Mouse (Mus musculus) liver, embryonic 11.5 days (tissue): ENCODE measurements around the gene Eml3. TPM values are rescaled to one million over a fixed set of nuclear protein-coding genes. Genes with fewer than 3 reads are reported as not detected.
A peak's percentile ranks its signal among the peaks of the same experiment; 100 is the strongest.

Experiments used
- ATAC-seq: fragments of 200-750 bp; cut with Nextera tagmentation; replicated peaks from 2 replicates; pipeline ENCODE4 v1.8.0; 2017; ENCODE audit warnings: moderate number of reproducible peaks, mild to moderate bottlenecking, moderate TSS enrichment, moderate library complexity; ENCODE audit not compliant: low FRiP score
- DNase-seq: peaks from one replicate; pipeline ENCODE4 v3.0.0-alpha.2; 2017; ENCODE audit warnings: low spot score
- H3K27ac ChIP-seq: fragments of 300-500 bp; sonication (generic); 2 replicates; pipeline ENCODE4 v1.5.1; 2014; ENCODE audit warnings: mild to moderate bottlenecking, low read depth, low read length, control low read depth
- H3K27me3 ChIP-seq: fragments of 300-500 bp; sonication (generic); replicated peaks from 2 replicates; pipeline ENCODE4 v1.6.1; 2014; ENCODE audit warnings: low read length, mixed read lengths; ENCODE audit not compliant: control insufficient read depth, insufficient read depth
- H3K36me3 ChIP-seq: fragments of 300-500 bp; sonication (generic); 2 replicates; pipeline ENCODE4 v1.6.1; 2014; ENCODE audit warnings: mild to moderate bottlenecking, low read length, moderate library complexity, mixed read lengths; ENCODE audit not compliant: control insufficient read depth, insufficient read depth
- H3K4me1 ChIP-seq: fragments of 300-500 bp; sonication (generic); replicated peaks from 2 replicates; pipeline ENCODE4 v1.6.1; 2014; ENCODE audit warnings: low read length, mixed read lengths; ENCODE audit not compliant: control insufficient read depth, insufficient read depth
- H3K4me2 ChIP-seq: fragments of 300-500 bp; sonication (generic); 2 replicates; pipeline ENCODE4 v1.6.1; 2014; ENCODE audit warnings: mild to moderate bottlenecking, control low read depth, moderate library complexity
- H3K4me3 ChIP-seq: fragments of 300-500 bp; sonication (generic); 2 replicates; pipeline ENCODE4 v1.5.1; 2014; ENCODE audit warnings: low read depth, low read length, control low read depth
- H3K9ac ChIP-seq: fragments of 300-500 bp; sonication (generic); 2 replicates; pipeline ENCODE4 v1.6.1; 2014; ENCODE audit warnings: low read depth, low read length, control low read depth
- H3K9me3 ChIP-seq: fragments of 300-500 bp; sonication (generic); 2 replicates; pipeline ENCODE4 v1.6.1; 2016; ENCODE audit warnings: low read length, inconsistent platforms, mixed read lengths; ENCODE audit not compliant: control insufficient read depth
- WGBS: fragments of 180-500 bp; shearing (Covaris S2); extraction: QIAGEN DNeasy Blood & Tissue Kit; methylation state at CpG from one replicate; pipeline ENCODE4 v1.1.7; 2014; 5-methylcytosine and 5-hydroxymethylcytosine counted together
- microRNA-seq: library from miRNA; unstranded; fragments of <30 nt; microRNA quantifications from one replicate; pipeline ENCODE4, GENCODE M21; 2017; ENCODE audit warnings: borderline number of aligned reads
- polyA plus RNA-seq: library from polyadenylated mRNA; unstranded; fragments of >200 nt; fragmentation: Nextera tagmentation; extraction: Ambion mirVana; gene quantifications from 2 replicates; pipeline ENCODE4 v1.2.1, GENCODE M21; 2014

The Eml3 gene
- polyA plus RNA-seq, 1 experiment from 2014 or later: 26.1 TPM

DNA sequence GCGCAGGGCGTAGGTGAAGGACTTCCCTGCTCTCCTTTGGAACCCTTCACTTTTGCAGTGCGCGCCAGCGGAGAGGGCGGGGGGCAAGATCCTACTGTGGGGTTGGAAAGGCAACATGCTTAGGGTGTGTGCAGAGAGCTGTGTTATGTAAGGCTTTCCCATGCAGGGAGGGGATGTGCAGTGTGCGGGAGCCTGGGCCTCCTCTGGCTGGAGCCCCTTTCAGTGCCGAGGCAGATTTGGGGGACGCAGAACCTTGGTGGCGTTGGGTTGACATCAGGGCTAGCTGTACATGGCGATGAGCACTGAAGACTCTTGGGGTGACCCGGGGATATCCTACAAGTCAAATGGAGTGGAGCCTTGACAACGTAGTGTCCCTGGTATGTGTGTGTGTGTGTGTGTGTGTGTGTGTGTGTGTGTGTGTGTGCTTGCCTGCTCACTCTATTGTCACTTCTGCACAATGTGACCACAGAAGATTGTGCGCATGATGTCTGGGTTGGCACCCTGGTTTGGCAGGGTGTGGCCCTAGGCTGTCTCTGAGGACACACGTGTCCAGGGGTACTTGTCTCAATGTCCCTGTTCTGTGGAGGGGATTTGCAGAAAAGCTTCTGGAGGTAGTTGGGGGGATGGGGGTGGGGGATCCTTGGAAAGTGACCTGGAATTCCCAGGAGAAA, 61.2 kb downstream of the Eml3 start:
- H3K4me2 ChIP-seq: peak overlapping the region; percentile 95
- WGBS: 20% methylated on average over 15 of the region's 15 CpGs
- peak overlapping the region; percentile 41; the same call in 1 of the 2 replicates for H3K9ac ChIP-seq
- 0 out of 2 replicates have a peak overlapping the region, but pooled peaks have one; percentile 56 for H3K27ac ChIP-seq
- no peaks in the 10 kb centered on the region for H3K36me3 ChIP-seq
- 0 out of 2 replicates have a peak, but pooled peaks have one; percentile 1 for ATAC-seq
- peaks cover 20% of the 10 kb centered on the region for H3K4me1 ChIP-seq
- peak overlapping the region; percentile 61 for H3K4me3 ChIP-seq
- peak; percentile 46 for DNase-seq
- H3K27me3 ChIP-seq: peaks cover 35% of the 10 kb centered on the region
- H3K9me3 ChIP-seq: no peaks in the 10 kb centered on the region

Small RNAs within 50 kb of the gene (microRNA-seq; reads per million reads assigned to microRNA genes)
- gene Mir5136: not detected

Other genes with a start within 250 kb of the Eml3 start
- 150 and 159 TPM in 2 replicates for gene Slc3a2, start 206.2 kb upstream of the Eml3 start, polyA plus RNA-seq
- gene Wdr74, start 193.7 kb upstream of the Eml3 start, polyA plus RNA-seq: 142 and 143 TPM in 2 replicates
- gene 1700092M07Rik, start 188.8 kb upstream of the Eml3 start, polyA plus RNA-seq: 1.7 and 2.0 TPM in 2 replicates
- 69.5 and 73.1 TPM in 2 replicates for gene Stx5a, start 188.1 kb upstream of the Eml3 start, polyA plus RNA-seq
- gene Nxf1, start 172.5 kb upstream of the Eml3 start, polyA plus RNA-seq: 197 and 198 TPM in 2 replicates
- gene Tmem223, start 158.6 kb upstream of the Eml3 start, polyA plus RNA-seq: 116 and 123 TPM in 2 replicates
- gene Tmem179b, start 155.1 kb upstream of the Eml3 start, polyA plus RNA-seq: 116 and 119 TPM in 2 replicates
- gene Taf6l, start 143.1 kb upstream of the Eml3 start, polyA plus RNA-seq: 25.9 TPM in 2 replicates
- 152 and 159 TPM in 2 replicates for gene Polr2g, start 131.0 kb upstream of the Eml3 start, polyA plus RNA-seq
- gene Zbtb3, start 127.0 kb upstream of the Eml3 start, polyA plus RNA-seq: 3.2 and 4.1 TPM in 2 replicates
- 43.8 and 46.8 TPM in 2 replicates for gene Ttc9c, start 110.2 kb upstream of the Eml3 start, polyA plus RNA-seq
- gene Hnrnpul2, start 109.5 kb upstream of the Eml3 start, polyA plus RNA-seq: 5.5 and 6.4 TPM in 2 replicates
- 0.40 TPM in 1 of 2 replicates, not detected in the other for gene AC129217.1, start 99.8 kb upstream of the Eml3 start, polyA plus RNA-seq
- 52.7 and 52.9 TPM in 2 replicates for gene Bscl2, start 92.1 kb upstream of the Eml3 start, polyA plus RNA-seq
- 2.1 and 2.3 TPM in 2 replicates for gene Gng3, start 90.4 kb upstream of the Eml3 start, polyA plus RNA-seq
- 0.10 and 0.34 TPM in 2 replicates for gene Lrrn4cl, start 78.8 kb upstream of the Eml3 start, polyA plus RNA-seq
- gene Ubxn1, start 58.1 kb upstream of the Eml3 start, polyA plus RNA-seq: 198 and 204 TPM in 2 replicates
- 57.1 and 66.9 TPM in 2 replicates for gene Uqcc3, start 48.6 kb upstream of the Eml3 start, polyA plus RNA-seq
- gene Lbhd1, start 45.8 kb upstream of the Eml3 start, polyA plus RNA-seq: 133 and 147 TPM in 2 replicates
- not detected in 2 replicates for gene Gm49403, start 45.6 kb upstream of the Eml3 start, polyA plus RNA-seq
- 163 and 171 TPM in 2 replicates for gene 1810009A15Rik, start 40.7 kb upstream of the Eml3 start, polyA plus RNA-seq
- not detected in 2 replicates for gene Gm49416, start 40.6 kb upstream of the Eml3 start, polyA plus RNA-seq
- gene Ints5, start 36.5 kb upstream of the Eml3 start, polyA plus RNA-seq: 47.8 and 52.4 TPM in 2 replicates
- 91.8 and 106 TPM in 2 replicates for gene Ganab, start 31.5 kb upstream of the Eml3 start, polyA plus RNA-seq
- gene B3gat3, start 9.2 kb upstream of the Eml3 start, polyA plus RNA-seq: 32.3 and 34.8 TPM in 2 replicates
- gene Rom1, start 196 bp upstream of the Eml3 start, polyA plus RNA-seq: 2.4 and 3.9 TPM in 2 replicates
- gene Mta2, start 12.3 kb downstream of the Eml3 start, polyA plus RNA-seq: 75.6 and 81.1 TPM in 2 replicates
- gene Tut1, start 24.3 kb downstream of the Eml3 start, polyA plus RNA-seq: 42.4 and 43.2 TPM in 2 replicates
- 598 and 618 TPM in 2 replicates for gene Eef1g, start 37.5 kb downstream of the Eml3 start, polyA plus RNA-seq
- 2.6 and 3.7 TPM in 2 replicates for gene Ahnak, start 59.7 kb downstream of the Eml3 start, polyA plus RNA-seq
- not detected in 2 replicates for gene Scgb1a1, start 158.4 kb downstream of the Eml3 start, polyA plus RNA-seq
- 21.2 and 25.1 TPM in 2 replicates for gene Asrgl1, start 206.1 kb downstream of the Eml3 start, polyA plus RNA-seq